Mouse (Mus musculus) cortical plate, adult 2 months (tissue): ENCODE data around the gene AC161166.1.

Source experiments
- CTCF ChIP-seq: fragments of 200-500 bp; IDR thresholded peaks from 2 replicates; pipeline ENCODE4 v1.5.1; 2011; ENCODE audit warnings: mild to moderate bottlenecking, control low read depth, low read length; ENCODE audit not compliant: insufficient read depth; ENCODE audit errors: extremely low read depth
- POLR2A ChIP-seq: fragments of 200-500 bp; IDR thresholded peaks from 2 replicates; pipeline ENCODE4 v1.6.1; 2011; ENCODE audit warnings: mild to moderate bottlenecking, low read length, control low read depth; ENCODE audit not compliant: insufficient read depth; ENCODE audit errors: extremely low read depth

- TF ChIP-seq POLR2A, result no peak
- TF ChIP-seq CTCF, result no peak
These were observed 24.9 kb downstream of the AC161166.1 start for GRCm38 (mm10) chr7:24487403-24487802.
